Mouse (Mus musculus): Measurements from ENCODE around the gene Il31ra. TPM values are rescaled to one million over a fixed set of nuclear protein-coding genes. Genes with fewer than 3 reads are reported as not detected.
"Not testable (repeated sequence)": the region's sequence is repeated elsewhere in the genome, so short reads cannot be mapped to it uniquely, and the experiment has no call there.

The Il31ra gene
- polyA plus RNA-seq, 1 experiment, result not detected

DNA sequence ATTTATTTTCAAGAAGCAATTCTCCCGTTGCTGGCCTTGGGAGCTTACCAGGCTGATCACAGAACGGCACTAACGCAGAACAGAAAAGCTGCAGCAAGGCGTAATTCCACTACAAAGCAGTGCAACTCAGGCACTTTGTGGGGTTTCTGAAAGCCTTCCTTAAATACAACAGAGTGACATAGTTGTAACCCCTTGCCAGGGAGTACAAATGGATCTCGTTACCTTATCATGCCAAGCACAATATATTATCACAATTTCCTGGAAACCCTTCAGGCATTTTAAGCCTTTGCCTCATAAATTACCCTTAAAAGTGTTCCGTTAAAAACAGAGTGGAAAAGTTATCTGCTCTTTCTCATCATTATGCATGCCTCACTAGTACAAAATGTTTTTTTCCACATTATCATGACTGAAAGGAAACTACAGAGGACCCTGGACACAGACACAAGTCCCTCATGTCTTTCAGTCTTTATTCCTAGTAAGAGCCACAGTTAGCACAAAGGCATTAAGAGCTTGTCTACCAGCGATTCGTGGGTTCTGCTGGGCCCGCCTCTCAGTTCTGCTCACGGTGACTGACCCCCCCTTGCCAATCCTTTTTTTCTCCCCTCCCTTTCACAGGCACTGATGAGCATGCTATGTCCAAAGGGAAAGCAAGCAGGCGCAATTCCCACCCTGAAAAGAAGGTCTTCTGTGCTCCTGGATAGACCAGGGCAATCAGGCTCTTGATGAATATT lies 13.4 kb downstream of the Il31ra start:
- no peak overlapping the region for H3K27ac ChIP-seq (ENCODE audit: control insufficient read depth, insufficient read depth, low read depth, low read length, poor library complexity)
- 54% methylated on average over 11 of the region's 11 CpGs for WGBS

DNA sequence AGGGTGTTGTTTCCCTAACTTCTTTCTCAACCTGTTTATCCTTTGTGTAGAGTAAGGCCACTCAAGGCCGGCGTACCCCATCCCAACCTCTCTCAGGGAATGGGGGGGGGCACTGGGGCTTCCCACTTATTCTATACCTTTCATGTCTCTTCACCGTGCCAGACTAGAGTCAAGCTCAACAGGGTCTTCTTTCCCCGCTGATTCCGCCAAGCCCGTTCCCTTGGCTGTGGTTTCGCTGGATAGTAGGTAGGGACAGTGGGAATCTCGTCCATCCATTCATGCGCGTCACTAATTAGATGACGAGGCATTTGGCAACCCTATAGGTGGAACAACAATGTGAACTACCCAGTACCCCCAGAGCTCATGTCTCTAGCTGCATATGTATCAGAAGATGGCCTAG lies 16.1 kb downstream of the Il31ra start:
- H3K4me1 ChIP-seq (ENCODE audit: control insufficient read depth, insufficient read depth, low read length); H3K4me3 ChIP-seq (replicated peaks; ENCODE audit: control insufficient read depth, low read depth, low read length); H3K27ac ChIP-seq (ENCODE audit: control insufficient read depth, insufficient read depth, low read depth, low read length, poor library complexity): not testable (repeated sequence)
- WGBS, result 90% methylated on average over 11 of the region's 11 CpGs

More for the DNA sequence above, 13.4 kb downstream of the Il31ra start:
- Histone ChIP-seq H3K4me1 (ENCODE audit: control insufficient read depth, insufficient read depth, low read length) (no peaks in the 10 kb centered on the region), H3K4me3 (replicated peaks; ENCODE audit: control insufficient read depth, low read depth, low read length) (no peak overlapping the region)
- TF ChIP-seq CTCF (IDR thresholded peaks at IDR 0.05; ENCODE audit: control insufficient read depth, insufficient read depth, low read length) (no peak), POLR2A (IDR thresholded peaks at IDR 0.05; ENCODE audit: borderline replicate concordance, control insufficient read depth, low read depth, low read length) (no peak)

GRCm38 (mm10) chr13:112573800-112574199 lies 20.4 kb downstream of the Il31ra start:
- Histone ChIP-seq H3K27ac (ENCODE audit: control insufficient read depth, insufficient read depth, low read depth, low read length, poor library complexity) (no peak overlapping the region), H3K4me1 (ENCODE audit: control insufficient read depth, insufficient read depth, low read length) (no peaks in the 10 kb centered on the region), H3K4me3 (replicated peaks; ENCODE audit: control insufficient read depth, low read depth, low read length) (no peak overlapping the region)
- TF ChIP-seq CTCF (IDR thresholded peaks at IDR 0.05; ENCODE audit: control insufficient read depth, insufficient read depth, low read length), result no peak
- TF ChIP-seq POLR2A (IDR thresholded peaks at IDR 0.05; ENCODE audit: borderline replicate concordance, control insufficient read depth, low read depth, low read length), result no peak

GRCm38 (mm10) chr13:112570768-112571167 lies 23.4 kb downstream of the Il31ra start:
- Histone ChIP-seq H3K4me3 (replicated peaks; ENCODE audit: control insufficient read depth, low read depth, low read length) (no peak overlapping the region), H3K27ac (ENCODE audit: control insufficient read depth, insufficient read depth, low read depth, low read length, poor library complexity) (no peak overlapping the region), H3K4me1 (ENCODE audit: control insufficient read depth, insufficient read depth, low read length) (no peaks in the 10 kb centered on the region)
- 78% methylated on average over 5 of the region's 5 CpGs for WGBS
- TF ChIP-seq POLR2A (IDR thresholded peaks at IDR 0.05; ENCODE audit: borderline replicate concordance, control insufficient read depth, low read depth, low read length) (no peak), CTCF (IDR thresholded peaks at IDR 0.05; ENCODE audit: control insufficient read depth, insufficient read depth, low read length) (no peak)

- 66% methylated on average over 4 of the region's 4 CpGs for WGBS
- no peak for TF ChIP-seq POLR2A (IDR thresholded peaks at IDR 0.05; ENCODE audit: borderline replicate concordance, control insufficient read depth, low read depth, low read length)
- TF ChIP-seq CTCF (IDR thresholded peaks at IDR 0.05; ENCODE audit: control insufficient read depth, insufficient read depth, low read length), result no peak
- no peak overlapping the region for H3K4me3 ChIP-seq (replicated peaks; ENCODE audit: control insufficient read depth, low read depth, low read length)
- no peaks in the 10 kb centered on the region for H3K4me1 ChIP-seq (ENCODE audit: control insufficient read depth, insufficient read depth, low read length)
- no peak overlapping the region for H3K27ac ChIP-seq (ENCODE audit: control insufficient read depth, insufficient read depth, low read depth, low read length, poor library complexity)
These were observed 24.6 kb downstream of the Il31ra start for GRCm38 (mm10) chr13:112569606-112570005.

- no peak for TF ChIP-seq CTCF (IDR thresholded peaks at IDR 0.05; ENCODE audit: control insufficient read depth, insufficient read depth, low read length)
- TF ChIP-seq POLR2A (IDR thresholded peaks at IDR 0.05; ENCODE audit: borderline replicate concordance, control insufficient read depth, low read depth, low read length), result no peak
- WGBS, result 82% methylated on average over 6 of the region's 6 CpGs
- no peaks in the 10 kb centered on the region for H3K4me1 ChIP-seq (ENCODE audit: control insufficient read depth, insufficient read depth, low read length)
- H3K4me3 ChIP-seq (replicated peaks; ENCODE audit: control insufficient read depth, low read depth, low read length), result no peak overlapping the region
- H3K27ac ChIP-seq (ENCODE audit: control insufficient read depth, insufficient read depth, low read depth, low read length, poor library complexity), result no peak overlapping the region
These were observed 33.5 kb downstream of the Il31ra start for GRCm38 (mm10) chr13:112560554-112561138.

GRCm38 (mm10) chr13:112556501-112556900 lies 37.7 kb downstream of the Il31ra start:
- no peak for TF ChIP-seq POLR2A (IDR thresholded peaks at IDR 0.05; ENCODE audit: borderline replicate concordance, control insufficient read depth, low read depth, low read length)
- no peak for TF ChIP-seq CTCF (IDR thresholded peaks at IDR 0.05; ENCODE audit: control insufficient read depth, insufficient read depth, low read length)
- Histone ChIP-seq H3K27ac (ENCODE audit: control insufficient read depth, insufficient read depth, low read depth, low read length, poor library complexity) (no peak overlapping the region), H3K4me3 (replicated peaks; ENCODE audit: control insufficient read depth, low read depth, low read length) (no peak overlapping the region), H3K4me1 (ENCODE audit: control insufficient read depth, insufficient read depth, low read length) (no peaks in the 10 kb centered on the region)
- 60% methylated on average over 2 of the region's 2 CpGs for WGBS

GRCm38 (mm10) chr13:112553304-112553703 lies 40.9 kb downstream of the Il31ra start:
- Histone ChIP-seq H3K27ac (ENCODE audit: control insufficient read depth, insufficient read depth, low read depth, low read length, poor library complexity) (no peak overlapping the region), H3K4me1 (ENCODE audit: control insufficient read depth, insufficient read depth, low read length) (no peaks in the 10 kb centered on the region), H3K4me3 (replicated peaks; ENCODE audit: control insufficient read depth, low read depth, low read length) (no peak overlapping the region)
- 88% methylated on average over 5 of the region's 5 CpGs for WGBS
- no peak for TF ChIP-seq POLR2A (IDR thresholded peaks at IDR 0.05; ENCODE audit: borderline replicate concordance, control insufficient read depth, low read depth, low read length)
- no peak for TF ChIP-seq CTCF (IDR thresholded peaks at IDR 0.05; ENCODE audit: control insufficient read depth, insufficient read depth, low read length)
